Mouse (Mus musculus) intestine, embryonic 16.5 days (tissue): Measurements from ENCODE around the gene Cfdp1. TPM values are rescaled to one million over a fixed set of nuclear protein-coding genes. Genes with fewer than 3 reads are reported as not detected.
A peak's percentile ranks its signal among the peaks of the same experiment; 100 is the strongest.
"Not testable (repeated sequence)": the region's sequence is repeated elsewhere in the genome, so short reads cannot be mapped to it uniquely, and the experiment has no call there.

Experiments used
- ATAC-seq: fragments of 200-750 bp; cut with Nextera tagmentation; 2 replicates; pipeline ENCODE4 v1.8.0; 2017; ENCODE audit warnings: moderate TSS enrichment, moderate library complexity
- H3K27ac ChIP-seq: fragments of 300-500 bp; sonication (generic); 2 replicates; pipeline ENCODE4 v1.5.1; 2014; ENCODE audit warnings: mild to moderate bottlenecking, low read length
- H3K27me3 ChIP-seq: fragments of 300-500 bp; sonication (generic); replicated peaks from 2 replicates; pipeline ENCODE4 v1.6.1; 2014; ENCODE audit warnings: low read length, control low read depth, mixed read lengths; ENCODE audit not compliant: control insufficient read depth, insufficient read depth
- H3K36me3 ChIP-seq: fragments of 300-500 bp; sonication (generic); 2 replicates; pipeline ENCODE4 v1.6.1; 2014; ENCODE audit warnings: low read length, control low read depth; ENCODE audit not compliant: control insufficient read depth, insufficient read depth
- H3K4me1 ChIP-seq: fragments of 300-500 bp; sonication (generic); 2 replicates; pipeline ENCODE4 v1.6.1; 2014; ENCODE audit warnings: low read length, control low read depth, mixed read lengths; ENCODE audit not compliant: control insufficient read depth, insufficient read depth
- H3K4me2 ChIP-seq: fragments of 300-500 bp; sonication (generic); 2 replicates; pipeline ENCODE4 v1.6.1; 2014; ENCODE audit warnings: low read depth, low read length, control low read depth
- H3K4me3 ChIP-seq: fragments of 300-500 bp; sonication (generic); 2 replicates; pipeline ENCODE4 v1.5.1; 2014; ENCODE audit warnings: mild to moderate bottlenecking, low read length
- H3K9ac ChIP-seq: fragments of 300-500 bp; sonication (generic); 2 replicates; pipeline ENCODE4 v1.6.1; 2014; ENCODE audit warnings: low read depth, low read length
- H3K9me3 ChIP-seq: fragments of 300-500 bp; sonication (generic); 2 replicates; pipeline ENCODE4 v1.6.1; 2016; ENCODE audit warnings: low read length, control low read depth; ENCODE audit not compliant: control insufficient read depth
- WGBS: fragments of 180-500 bp; shearing (Covaris S2); extraction: QIAGEN DNeasy Blood & Tissue Kit; methylation state at CpG from one replicate; pipeline ENCODE4 v1.1.7; 2014; 5-methylcytosine and 5-hydroxymethylcytosine counted together
- polyA plus RNA-seq: library from polyadenylated mRNA; unstranded; fragments of >200 nt; fragmentation: Nextera tagmentation; extraction: Ambion mirVana; gene quantifications from 2 replicates; pipeline ENCODE4 v1.2.1, GENCODE M21; 2015

Gene Cfdp1
- polyA plus RNA-seq, 1 experiment from 2014 or later, result 179 TPM

GRCm38 (mm10) chr8:111865130-111865852 lies 11.2 kb upstream of the Cfdp1 start:
- WGBS, result 83% methylated on average over 8 of the region's 8 CpGs
- Histone ChIP-seq H3K27me3 (no peaks in the 10 kb centered on the region), H3K36me3 (no peaks in the 10 kb centered on the region; the same call in 1 of the 2 replicates), H3K4me2 (no peak overlapping the region), H3K9ac (no peak overlapping the region), H3K4me1 (peaks cover 4% of the 10 kb centered on the region; the same call in 1 of the 2 replicates), H3K4me3 (no peak overlapping the region), H3K27ac (no peak overlapping the region), H3K9me3 (no peaks in the 10 kb centered on the region)
- ATAC-seq, result peak; percentile 86

DNA sequence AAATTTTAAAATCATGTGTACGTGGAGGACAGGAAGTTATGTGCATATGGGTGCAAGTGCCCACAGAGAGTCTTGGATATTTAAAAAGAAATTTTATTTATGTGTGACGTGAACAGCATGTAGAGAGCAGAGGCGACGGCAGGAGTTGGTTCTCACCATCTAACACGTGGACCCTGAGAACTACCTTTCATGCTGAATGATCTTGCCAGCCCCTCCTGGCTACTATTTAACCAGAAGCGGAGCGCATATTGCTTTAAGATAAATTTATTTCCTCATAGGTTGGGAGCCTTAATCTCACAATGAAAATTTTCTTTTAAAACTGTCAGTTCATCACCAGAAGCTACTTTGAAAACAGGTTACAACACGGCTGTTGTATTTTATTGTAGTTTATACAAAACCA lies 10.6 kb upstream of the Cfdp1 start:
- Histone ChIP-seq H3K4me2 (no peak overlapping the region), H3K36me3 (no peaks in the 10 kb centered on the region; the same call in 1 of the 2 replicates)
- ATAC-seq, result peak; percentile 58

DNA sequence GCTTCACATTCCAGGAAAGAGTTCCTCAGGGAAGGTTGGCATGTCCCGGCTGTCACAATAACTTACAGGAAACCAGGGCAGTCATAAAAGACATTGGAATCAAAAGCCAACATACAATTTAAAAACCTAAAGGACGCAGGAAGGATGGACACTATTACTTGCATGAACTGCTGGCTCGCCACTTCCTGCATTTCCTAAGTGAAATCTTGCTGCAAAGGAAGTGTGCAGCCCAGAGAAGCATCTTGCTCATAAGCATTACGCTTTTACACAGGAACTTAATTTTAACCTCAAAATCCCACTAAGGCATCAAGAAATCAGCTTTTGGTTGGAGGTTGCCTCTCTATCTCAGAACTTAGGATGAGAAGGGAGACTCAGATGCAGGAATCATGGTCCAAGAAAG lies 9.2 kb upstream of the Cfdp1 start:
- Histone ChIP-seq H3K9ac (no peak overlapping the region), H3K4me3 (no peak overlapping the region), H3K4me2 (no peak overlapping the region), H3K4me1 (peaks cover 4% of the 10 kb centered on the region; the same call in 1 of the 2 replicates), H3K27ac (no peak overlapping the region), H3K9me3 (no peaks in the 10 kb centered on the region), H3K36me3 (no peaks in the 10 kb centered on the region), H3K27me3 (no peaks in the 10 kb centered on the region)
- no peak for ATAC-seq
- WGBS, result 85% methylated on average over 4 of the region's 4 CpGs

More for the DNA sequence above, 10.6 kb upstream of the Cfdp1 start:
- WGBS, result 61% methylated on average over 8 of the region's 8 CpGs
- Histone ChIP-seq H3K4me1 (peaks cover 4% of the 10 kb centered on the region; the same call in 1 of the 2 replicates), H3K4me3 (no peak overlapping the region), H3K27me3 (no peaks in the 10 kb centered on the region), H3K9me3 (no peaks in the 10 kb centered on the region), H3K27ac (no peak overlapping the region), H3K9ac (no peak overlapping the region)

GRCm38 (mm10) chr8:111855977-111856376 lies 1.9 kb upstream of the Cfdp1 start:
- H3K4me2 ChIP-seq, result no peak overlapping the region
- no peak overlapping the region for H3K9ac ChIP-seq
- H3K27me3 ChIP-seq, result no peaks in the 10 kb centered on the region
- no peaks in the 10 kb centered on the region for H3K36me3 ChIP-seq
- peaks cover 14% of the 10 kb centered on the region; the same call in 1 of the 2 replicates for H3K4me1 ChIP-seq
- 89% methylated on average over 12 of the region's 12 CpGs for WGBS
- no peak overlapping the region for H3K27ac ChIP-seq
- H3K9me3 ChIP-seq, result no peaks in the 10 kb centered on the region
- no peak overlapping the region for H3K4me3 ChIP-seq
- ATAC-seq, result no peak

DNA sequence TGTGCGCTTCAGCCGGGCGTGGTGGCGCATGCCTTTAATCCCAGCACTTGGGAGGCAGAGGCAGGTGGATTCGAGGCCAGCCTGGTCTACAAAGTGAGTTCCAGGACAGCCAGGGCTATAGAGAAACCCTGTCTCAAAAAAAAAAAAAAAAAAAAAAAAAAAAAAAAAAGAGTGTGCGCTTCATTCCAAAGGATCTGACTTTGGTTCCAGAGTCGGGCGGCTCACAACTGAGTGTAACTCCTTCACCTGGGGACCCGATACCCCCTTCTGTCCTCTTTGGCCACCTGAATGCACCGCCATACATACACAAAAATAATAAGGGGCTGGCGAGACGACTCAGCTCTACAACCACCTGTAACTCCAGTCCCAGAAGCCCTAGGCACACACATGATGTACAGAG lies 872 bp downstream of the Cfdp1 start:
- H3K9me3 ChIP-seq, ATAC-seq, H3K27me3 ChIP-seq, H3K36me3 ChIP-seq, H3K27ac ChIP-seq: not testable (repeated sequence)
- WGBS, result 58% methylated on average over 12 of the region's 12 CpGs
- H3K9ac ChIP-seq, result peak overlapping the region; percentile 89
- peak overlapping the region; percentile 94 for H3K4me3 ChIP-seq
- peaks cover 14% of the 10 kb centered on the region; the same call in 1 of the 2 replicates for H3K4me1 ChIP-seq
- H3K4me2 ChIP-seq, result peak overlapping the region; percentile 86

GRCm38 (mm10) chr8:111846746-111847145 lies 7.3 kb downstream of the Cfdp1 start:
- Histone ChIP-seq H3K36me3 (no peaks in the 10 kb centered on the region), H3K9me3 (no peaks in the 10 kb centered on the region), H3K27ac (no peak overlapping the region), H3K9ac (no peak overlapping the region), H3K4me2 (no peak overlapping the region), H3K4me1 (0 out of 2 replicates have a peak, but pooled peaks cover 3% of the 10 kb centered on the region), H3K27me3 (no peaks in the 10 kb centered on the region), H3K4me3 (no peak overlapping the region)
- WGBS, result 95% methylated on average over 6 of the region's 6 CpGs
- no peak for ATAC-seq

DNA sequence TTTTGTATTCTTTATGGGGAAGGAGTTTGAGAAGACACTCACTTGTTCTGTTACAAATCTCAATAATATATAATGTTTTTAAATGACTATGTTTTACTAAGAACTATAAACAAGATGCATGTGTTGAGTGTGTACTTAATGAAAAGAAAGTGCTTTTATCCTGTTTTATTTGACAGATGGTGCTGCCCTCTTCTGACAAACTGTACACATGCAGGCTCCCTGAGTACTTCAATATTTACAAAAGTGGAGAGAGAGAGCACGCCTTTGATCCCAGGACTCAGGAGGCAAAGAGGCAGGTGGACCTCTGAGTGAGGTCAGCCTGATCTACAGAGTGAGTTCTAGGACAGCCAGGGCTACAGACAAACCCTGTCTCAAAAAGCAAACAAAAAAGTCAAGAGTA lies 18.6 kb downstream of the Cfdp1 start:
- 19% methylated on average over 1 of the region's 1 CpGs for WGBS
- Histone ChIP-seq H3K4me2 (no peak overlapping the region), H3K4me1 (peaks cover 3% of the 10 kb centered on the region), H3K4me3 (no peak overlapping the region), H3K9me3 (no peaks in the 10 kb centered on the region), H3K9ac (no peak overlapping the region), H3K36me3 (peaks cover 16% of the 10 kb centered on the region), H3K27me3 (no peaks in the 10 kb centered on the region), H3K27ac (no peak overlapping the region)
- 0 out of 2 replicates have a peak, but pooled peaks have one; percentile 26 for ATAC-seq

GRCm38 (mm10) chr8:111834011-111834410 lies 20.1 kb downstream of the Cfdp1 start:
- Histone ChIP-seq H3K9me3 (no peaks in the 10 kb centered on the region), H3K27me3 (no peaks in the 10 kb centered on the region), H3K4me1 (peaks cover 6% of the 10 kb centered on the region), H3K27ac (no peak overlapping the region), H3K4me3 (no peak overlapping the region), H3K9ac (no peak overlapping the region), H3K36me3 (peaks cover 11% of the 10 kb centered on the region; the same call in 1 of the 2 replicates), H3K4me2 (no peak overlapping the region)
- 56% methylated on average over 6 of the region's 6 CpGs for WGBS
- ATAC-seq, result no peak

DNA sequence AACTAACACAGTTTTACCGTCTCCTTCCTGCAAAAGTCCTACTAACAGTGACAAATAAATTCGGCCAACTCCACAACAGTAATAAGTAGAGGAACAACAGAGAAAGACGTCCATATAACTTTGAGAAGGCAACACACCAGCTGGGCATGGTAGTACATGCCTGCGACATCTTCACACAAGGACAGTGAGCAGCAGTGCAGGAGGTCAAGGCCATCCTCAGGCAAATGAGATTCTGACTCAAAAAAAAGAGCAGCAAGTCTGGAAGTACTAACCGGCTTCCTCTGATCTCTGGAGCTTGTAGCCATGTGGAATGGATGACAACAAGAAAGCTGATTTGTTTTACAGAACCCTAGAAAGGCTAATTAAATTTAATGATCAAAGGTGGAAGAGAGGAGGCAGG lies 21.1 kb downstream of the Cfdp1 start:
- Histone ChIP-seq H3K4me2 (no peak overlapping the region), H3K27me3 (no peaks in the 10 kb centered on the region), H3K4me3 (no peak overlapping the region), H3K27ac (no peak overlapping the region), H3K9ac (no peak overlapping the region), H3K4me1 (peaks cover 8% of the 10 kb centered on the region), H3K36me3 (peaks cover 7% of the 10 kb centered on the region; the same call in 1 of the 2 replicates), H3K9me3 (no peaks in the 10 kb centered on the region)
- no peak for ATAC-seq
- WGBS, result 77% methylated on average over 5 of the region's 5 CpGs
